Mouse (Mus musculus) olfactory bulb, adult 2 months (tissue): ENCODE data around the gene Spop.

Source experiments
- CTCF ChIP-seq: fragments of 200-500 bp; IDR thresholded peaks from 2 replicates; pipeline ENCODE4 v1.5.1; 2012; ENCODE audit warnings: low read depth, mild to moderate bottlenecking, low read length, moderate library complexity; ENCODE audit not compliant: insufficient read depth
- POLR2A ChIP-seq: fragments of 200-500 bp; IDR thresholded peaks from 2 replicates; pipeline ENCODE4 v1.6.1; 2012; ENCODE audit warnings: mild to moderate bottlenecking, low read depth, low read length, moderate library complexity; ENCODE audit not compliant: insufficient read depth

GRCm38 (mm10) chr11:95514298-95514861, 100.5 kb downstream of the Spop start, which contains the start of gene Nxph3:
- TF ChIP-seq CTCF, result peak; percentile 76; the same call in 1 of the 2 replicates
- no peak for TF ChIP-seq POLR2A
